Mouse (Mus musculus) megakaryocyte, embryonic 14.5 days (primary cell): ENCODE results near the gene Tmem132c. TPM values are rescaled to one million over a fixed set of nuclear protein-coding genes. Genes with fewer than 3 reads are reported as not detected.
A peak's percentile ranks its signal among the peaks of the same experiment; 100 is the strongest.

Experiments
- H3K27me3 ChIP-seq: replicated peaks from 2 replicates; pipeline ENCODE3; 2012; ENCODE audit warnings: inconsistent platforms
- H3K36me3 ChIP-seq: replicated peaks from 2 replicates; pipeline ENCODE3; 2012; ENCODE audit warnings: low read length, inconsistent platforms, mixed read lengths
- H3K4me1 ChIP-seq: 2 replicates; pipeline ENCODE4 v1.6.1; 2012; ENCODE audit warnings: inconsistent platforms
- H3K4me3 ChIP-seq: replicated peaks from 2 replicates; pipeline ENCODE3; 2012; ENCODE audit warnings: moderate library complexity, mild to moderate bottlenecking, inconsistent platforms
- H3K9me3 ChIP-seq: 2 replicates; pipeline ENCODE4 v1.6.1; 2012; ENCODE audit warnings: inconsistent platforms
- FLI1 ChIP-seq: IDR thresholded peaks from 2 replicates; pipeline ENCODE4 v1.6.1; 2012; ENCODE audit warnings: low read length, inconsistent platforms, mixed read lengths
- GATA1 ChIP-seq: IDR thresholded peaks from 3 replicates; pipeline ENCODE4 v1.6.1; 2012; ENCODE audit warnings: mixed read lengths, low read length, inconsistent platforms, borderline replicate concordance
- polyA plus RNA-seq: library from polyadenylated mRNA; stranded (reverse); fragments of >175 nt; gene quantifications from 2 replicates; pipeline ENCODE4 v1.2.3, GENCODE M21; 2012; ENCODE audit warnings: low replicate concordance; ENCODE audit not compliant: insufficient read depth

Tmem132c gene
- polyA plus RNA-seq, 1 experiment, result not detected

DNA sequence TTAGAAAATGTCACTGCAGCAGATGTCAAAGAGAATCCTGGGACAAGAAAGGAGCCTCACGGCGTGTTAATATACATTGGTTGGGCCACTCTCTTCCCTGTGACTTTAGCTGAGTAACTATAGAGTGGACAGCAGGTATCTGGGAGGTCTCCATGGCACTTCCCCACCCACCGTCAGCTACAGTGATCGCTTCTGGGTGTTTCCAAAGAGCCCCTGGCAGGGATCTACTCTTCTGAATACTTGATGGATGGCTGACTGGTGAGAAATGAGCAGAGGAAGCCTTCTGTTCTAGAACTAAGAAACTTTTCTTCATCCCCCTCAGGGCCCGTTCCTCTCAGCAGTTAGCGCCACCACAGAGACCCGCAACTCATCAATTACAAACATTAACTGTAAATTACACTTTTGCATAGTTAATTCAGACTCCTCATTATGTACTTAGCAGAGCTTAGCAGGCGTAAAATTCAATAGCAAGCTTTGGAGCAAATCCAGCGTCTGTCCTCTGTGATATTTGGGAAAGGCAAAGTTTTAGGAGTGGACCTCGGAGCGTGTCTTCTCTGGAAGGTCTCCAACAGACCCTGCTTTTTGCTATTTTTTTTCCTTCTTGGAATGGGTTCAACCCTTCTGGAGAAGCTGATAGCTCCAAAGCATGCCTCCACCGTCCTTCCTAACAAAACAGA is 257.7 kb downstream of the Tmem132c start:
- Histone ChIP-seq H3K4me1 (no peaks in the 10 kb centered on the region), H3K9me3 (peaks cover 74% of the 10 kb centered on the region), H3K36me3 (no peaks in the 10 kb centered on the region), H3K27me3 (no peaks in the 10 kb centered on the region), H3K4me3 (no peak overlapping the region)
- TF ChIP-seq FLI1, result no peak
- TF ChIP-seq GATA1, result no peak

DNA sequence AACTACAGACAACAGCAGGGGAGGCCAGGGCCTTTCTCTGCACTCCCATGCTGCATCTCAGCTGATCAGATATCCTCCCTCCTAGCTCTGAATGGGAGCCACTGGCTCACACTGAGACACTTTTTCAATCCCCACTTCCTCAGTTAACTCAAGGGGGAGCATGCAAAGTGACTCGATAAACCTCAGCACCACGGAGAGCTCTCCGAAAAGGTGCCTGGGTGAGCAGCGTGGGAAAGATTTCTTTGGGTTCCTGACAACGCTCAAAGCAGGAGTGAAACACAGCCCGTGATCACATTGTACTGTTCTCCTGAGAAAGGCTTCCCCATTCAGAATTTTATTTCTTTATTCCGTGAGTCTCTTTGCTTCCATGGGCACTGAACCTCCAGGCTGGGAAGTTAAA is 261.2 kb downstream of the Tmem132c start:
- TF ChIP-seq GATA1 (no peak), FLI1 (no peak)
- Histone ChIP-seq H3K9me3 (peaks cover 73% of the 10 kb centered on the region), H3K4me3 (no peak overlapping the region), H3K4me1 (no peaks in the 10 kb centered on the region), H3K36me3 (no peaks in the 10 kb centered on the region), H3K27me3 (no peaks in the 10 kb centered on the region)

DNA sequence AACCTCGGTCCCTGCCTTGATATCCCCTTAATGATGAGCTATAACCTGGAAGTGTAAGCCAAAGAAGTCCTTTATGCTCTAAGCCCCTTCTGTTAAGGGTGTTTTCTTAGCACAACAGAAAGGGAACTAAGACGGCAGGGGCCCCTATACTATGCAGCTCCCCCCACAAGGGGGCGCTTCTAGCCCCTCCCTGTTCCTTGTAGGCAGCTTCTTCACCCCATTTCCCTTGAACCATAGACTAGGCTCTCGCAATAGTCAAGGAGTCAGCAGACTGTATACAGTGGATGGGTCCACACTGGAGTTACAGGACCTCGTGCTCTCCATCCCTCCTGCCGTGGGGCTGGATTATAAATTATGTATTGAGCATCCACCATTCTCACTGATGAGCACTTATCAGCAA is 264.1 kb downstream of the Tmem132c start:
- no peaks in the 10 kb centered on the region for H3K4me1 ChIP-seq
- no peaks in the 10 kb centered on the region for H3K36me3 ChIP-seq
- peak overlapping the region; percentile 46 for H3K4me3 ChIP-seq
- H3K9me3 ChIP-seq, result peaks cover 63% of the 10 kb centered on the region
- no peaks in the 10 kb centered on the region for H3K27me3 ChIP-seq
- TF ChIP-seq FLI1 (no peak), GATA1 (no peak)

DNA sequence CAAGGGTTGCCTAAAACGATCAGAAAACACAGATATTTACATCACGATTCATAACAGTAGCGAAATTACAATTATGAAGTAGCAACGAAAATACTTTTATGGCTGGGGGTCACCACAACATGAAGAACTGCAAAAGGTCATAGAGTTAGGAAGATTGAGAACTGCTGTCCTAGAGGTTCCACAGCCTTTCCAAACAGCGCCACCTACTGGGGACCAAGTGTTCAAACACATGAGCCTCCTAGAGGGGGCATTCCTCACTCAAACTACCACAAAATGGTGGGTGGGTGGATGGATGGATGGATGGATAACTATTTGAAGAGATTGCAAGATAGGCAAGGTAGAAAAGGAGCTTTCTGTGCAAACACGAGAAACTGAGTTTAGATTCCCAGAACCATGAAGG is 270.0 kb downstream of the Tmem132c start:
- no peak overlapping the region for H3K4me3 ChIP-seq
- TF ChIP-seq GATA1 (no peak), FLI1 (no peak)
- H3K27me3 ChIP-seq, result no peaks in the 10 kb centered on the region
- H3K36me3 ChIP-seq, result no peaks in the 10 kb centered on the region
- no peaks in the 10 kb centered on the region for H3K4me1 ChIP-seq
- peaks cover 75% of the 10 kb centered on the region for H3K9me3 ChIP-seq

DNA sequence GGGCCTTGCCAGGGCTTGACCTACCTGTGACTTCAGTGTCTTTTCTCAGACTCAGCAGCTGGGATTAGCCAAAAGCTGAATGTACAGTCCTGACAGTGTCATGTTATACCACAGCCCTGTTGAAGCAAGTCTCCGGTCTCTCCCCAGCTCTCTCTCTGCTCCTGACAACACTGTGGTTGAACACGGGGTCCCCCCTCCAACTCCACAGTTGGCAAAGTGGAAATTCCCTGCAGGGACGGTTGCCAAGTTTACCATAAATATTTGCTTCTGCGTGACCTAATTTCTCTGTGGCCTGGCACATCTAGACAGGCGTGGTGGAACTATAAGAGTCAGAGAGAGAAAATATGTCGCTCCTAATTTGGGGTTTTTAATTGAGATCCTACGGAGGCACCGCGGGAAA is 274.4 kb downstream of the Tmem132c start:
- TF ChIP-seq FLI1 (no peak), GATA1 (no peak)
- Histone ChIP-seq H3K9me3 (peaks cover 70% of the 10 kb centered on the region), H3K36me3 (no peaks in the 10 kb centered on the region), H3K4me3 (no peak overlapping the region), H3K27me3 (no peaks in the 10 kb centered on the region), H3K4me1 (no peaks in the 10 kb centered on the region)

DNA sequence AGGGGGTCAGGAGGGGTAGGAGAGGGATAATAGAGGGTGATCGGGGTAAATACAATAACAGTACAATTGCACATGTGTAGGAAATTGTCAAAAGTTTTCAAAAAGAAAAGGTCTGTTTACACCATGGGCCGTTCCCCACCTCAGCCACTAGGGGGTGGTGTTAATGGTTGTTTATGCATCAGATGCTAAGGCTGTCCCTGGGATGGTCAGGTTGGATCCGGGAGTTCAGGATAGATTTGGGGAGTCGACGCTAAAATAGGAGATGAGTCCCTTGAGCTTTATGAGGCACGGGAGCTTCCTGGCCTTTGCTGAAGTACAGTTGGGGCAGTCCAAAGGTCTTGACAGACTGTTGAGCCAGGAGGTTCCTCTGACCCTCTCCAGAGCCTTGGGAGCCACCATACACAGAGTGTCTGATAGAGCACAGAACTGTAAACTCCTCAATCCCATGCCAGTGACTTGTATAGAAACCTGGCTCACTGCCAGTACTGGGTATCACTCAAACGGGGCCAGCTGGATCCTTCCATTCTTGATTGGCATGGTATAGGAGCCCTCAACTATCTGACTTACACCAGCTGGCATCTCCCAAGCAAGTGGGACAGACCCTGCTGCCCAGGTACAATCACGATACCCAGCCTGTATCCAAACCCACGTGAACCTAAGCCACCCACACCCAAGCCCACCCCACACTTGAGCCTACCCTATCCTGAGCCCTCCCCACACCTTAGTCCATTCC is 281.3 kb downstream of the Tmem132c start:
- Histone ChIP-seq H3K4me1 (no peaks in the 10 kb centered on the region), H3K27me3 (no peaks in the 10 kb centered on the region), H3K4me3 (no peak overlapping the region), H3K36me3 (no peaks in the 10 kb centered on the region), H3K9me3 (peaks cover 35% of the 10 kb centered on the region)
- TF ChIP-seq FLI1 (no peak), GATA1 (no peak)

DNA sequence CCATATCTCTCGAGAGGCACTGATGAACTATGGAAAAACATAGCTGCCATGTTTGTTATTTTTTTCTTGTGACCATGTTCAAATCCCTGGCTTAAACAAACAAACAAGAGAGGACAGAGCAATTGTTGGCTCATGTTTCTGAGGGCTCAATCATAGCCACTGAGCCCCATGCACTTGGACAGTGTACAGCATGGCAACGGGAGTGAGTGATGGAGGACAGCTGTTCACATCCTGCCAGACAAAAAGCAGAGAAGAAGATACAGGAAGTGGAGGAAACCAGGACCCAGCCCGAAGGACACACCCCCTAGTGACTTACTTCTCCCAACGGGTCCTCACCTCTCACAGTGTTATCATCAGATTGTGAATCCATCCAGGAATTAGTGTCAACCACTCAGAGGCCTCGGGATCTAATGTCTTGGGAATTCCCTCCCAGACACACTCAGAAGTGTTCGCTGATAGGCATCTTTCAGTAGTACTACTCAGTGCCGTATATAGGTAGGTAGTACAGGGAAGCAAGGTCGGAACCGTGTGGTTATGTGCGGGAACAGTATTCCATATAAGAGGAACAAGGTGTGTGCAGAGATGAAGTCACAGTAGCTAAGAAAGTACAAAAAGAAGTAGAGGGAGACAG is 285.9 kb downstream of the Tmem132c start:
- no peak for TF ChIP-seq GATA1
- no peak for TF ChIP-seq FLI1
- Histone ChIP-seq H3K4me1 (no peaks in the 10 kb centered on the region), H3K4me3 (no peak overlapping the region), H3K9me3 (peaks cover 41% of the 10 kb centered on the region), H3K27me3 (no peaks in the 10 kb centered on the region), H3K36me3 (no peaks in the 10 kb centered on the region)

DNA sequence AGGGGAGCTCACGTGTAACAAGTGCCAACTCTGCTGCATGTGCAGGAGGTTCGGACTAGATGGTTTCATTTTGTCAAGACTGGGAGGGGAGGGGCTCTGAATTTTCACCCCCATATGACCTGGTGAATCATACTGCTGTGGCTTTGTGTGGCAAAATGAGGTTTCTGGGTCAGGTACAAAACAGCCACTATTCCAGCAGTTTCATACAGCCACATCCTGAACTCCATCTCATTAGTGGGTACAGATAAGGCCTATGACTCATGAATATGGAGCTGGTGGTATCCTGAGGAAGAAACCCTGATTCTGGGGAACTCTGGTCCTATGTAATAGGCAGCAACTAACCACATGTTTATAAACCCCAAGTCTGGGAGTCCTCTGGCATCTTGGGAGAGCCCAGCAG is 295.9 kb downstream of the Tmem132c start:
- no peak overlapping the region for H3K4me3 ChIP-seq
- H3K9me3 ChIP-seq, result peaks cover 32% of the 10 kb centered on the region
- TF ChIP-seq GATA1, result no peak
- TF ChIP-seq FLI1, result no peak
- no peaks in the 10 kb centered on the region for H3K4me1 ChIP-seq
- no peaks in the 10 kb centered on the region for H3K36me3 ChIP-seq
- H3K27me3 ChIP-seq, result no peaks in the 10 kb centered on the region

DNA sequence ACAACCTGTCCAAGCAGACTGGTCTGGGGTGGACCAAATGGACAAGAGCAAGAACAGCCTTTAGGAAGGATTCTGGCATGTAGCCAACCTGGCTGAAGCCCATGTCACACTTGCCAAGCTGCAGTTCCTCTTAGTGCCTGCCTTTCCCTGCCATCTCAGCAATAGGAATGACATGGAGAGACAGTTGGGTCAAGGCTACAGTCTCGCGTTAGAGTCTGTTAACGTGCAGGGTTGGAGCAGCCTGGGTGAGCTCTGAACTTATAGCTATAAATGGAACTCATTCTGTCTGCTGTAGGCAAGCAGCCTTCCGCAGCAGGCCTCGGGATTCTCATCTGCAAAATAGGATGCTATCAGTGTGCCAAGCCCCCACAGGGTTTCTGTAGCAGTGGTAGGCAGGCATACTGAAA is 305.0 kb downstream of the Tmem132c start:
- TF ChIP-seq GATA1 (no peak), FLI1 (no peak)
- H3K4me1 ChIP-seq, result no peaks in the 10 kb centered on the region
- H3K9me3 ChIP-seq, result peaks cover 72% of the 10 kb centered on the region
- H3K4me3 ChIP-seq, result no peak overlapping the region
- no peaks in the 10 kb centered on the region for H3K36me3 ChIP-seq
- H3K27me3 ChIP-seq, result no peaks in the 10 kb centered on the region

DNA sequence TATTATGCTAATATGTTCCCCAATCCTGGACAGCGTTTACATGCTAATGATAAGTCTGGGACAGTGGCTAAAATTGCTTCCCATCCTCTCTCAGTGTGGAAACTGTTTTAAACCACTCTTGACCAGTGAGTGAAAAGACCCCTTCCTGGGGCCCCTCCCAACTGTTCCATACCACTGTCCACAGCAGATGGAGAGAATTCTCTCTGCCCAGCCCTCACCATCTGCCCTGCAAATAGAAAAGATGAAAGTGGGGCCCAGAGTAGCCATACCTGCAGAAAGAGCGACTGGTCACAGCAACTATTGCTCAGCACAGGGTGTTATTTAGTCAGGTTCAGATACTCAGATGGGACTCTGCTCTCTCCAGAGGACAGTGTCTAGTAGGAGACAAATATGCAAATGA is 306.5 kb downstream of the Tmem132c start:
- H3K4me1 ChIP-seq, result no peaks in the 10 kb centered on the region
- no peaks in the 10 kb centered on the region for H3K36me3 ChIP-seq
- no peaks in the 10 kb centered on the region for H3K27me3 ChIP-seq
- H3K4me3 ChIP-seq, result no peak overlapping the region
- no peak for TF ChIP-seq GATA1
- TF ChIP-seq FLI1, result no peak
- H3K9me3 ChIP-seq, result peaks cover 78% of the 10 kb centered on the region
